Comparison of ENCODE assay signal across 10 mouse cellular contexts in genomic region chr11:32009961-32010662, GRCm38 (mm10). TPM values are rescaled to one million over a fixed set of nuclear protein-coding genes. Genes with fewer than 3 reads are reported as not detected.
DNase-seq lines count a peak whose midpoint lies in the region; ATAC-seq lines count a peak whose summit lies in the region.
"Had no signal": no experiment of that assay in that cellular context is flagged by ENCODE, and none has a peak within 500 bp of the region (broad histone marks: within the 10 kb centered on the region; RNA-seq: fewer than 3 reads in every experiment).

No protein-coding gene starts in this region.

- peaks cover 2% of the 10 kb centered on the region; the same call in 1 of the 2 replicates for H3K9me3 ChIP-seq in heart, embryonic 11.5 days (replicated peaks; ENCODE audit: control insufficient read depth, low read length)
- H3K9me3 ChIP-seq in neural tube, embryonic 11.5 days (ENCODE audit: control insufficient read depth, low read length), result peaks cover 8% of the 10 kb centered on the region; the same call in 1 of the 2 replicates
- H3K9me3 ChIP-seq in intestine, embryonic 16.5 days (ENCODE audit: control insufficient read depth, low read length), result 0 out of 2 replicates have a peak, but pooled peaks cover 4% of the 10 kb centered on the region
- H3K9me3 ChIP-seq in liver, embryonic 12.5 days (replicated peaks), result 0 out of 2 replicates have a peak, but pooled peaks cover 7% of the 10 kb centered on the region
- H3K9me3 ChIP-seq: G1E had no signal

- H3K27ac ChIP-seq in heart, embryonic 11.5 days (ENCODE audit: low read depth, low read length), result no peak overlapping the region
- peak overlapping the region; percentile 63 for H3K27ac ChIP-seq in neural tube, embryonic 11.5 days (ENCODE audit: low read depth, low read length)
- H3K27ac ChIP-seq in intestine, embryonic 16.5 days (ENCODE audit: low read length), result no peak overlapping the region
- no peak overlapping the region for H3K27ac ChIP-seq in liver, embryonic 12.5 days

- H3K4me2 ChIP-seq in heart, embryonic 11.5 days, result no peak overlapping the region
- no peak overlapping the region for H3K4me2 ChIP-seq in neural tube, embryonic 11.5 days (ENCODE audit: low read depth)
- no peak overlapping the region for H3K4me2 ChIP-seq in intestine, embryonic 16.5 days (ENCODE audit: low read depth, low read length)
- no peak overlapping the region for H3K4me2 ChIP-seq in liver, embryonic 12.5 days

- 0 out of 2 replicates have a peak, but pooled peaks have one; percentile 35 for ATAC-seq in heart, embryonic 11.5 days (replicated peaks; ENCODE audit: insufficient number of reproducible peaks, low FRiP score, low TSS enrichment)
- peak; percentile 81 for ATAC-seq in neural tube, embryonic 11.5 days (ENCODE audit: insufficient read depth, low FRiP score, low TSS enrichment)
- ATAC-seq in intestine, embryonic 16.5 days, result no peak; the same call in 1 of the 2 replicates
- ATAC-seq in liver, embryonic 12.5 days, result no peak

- peaks cover 4% of the 10 kb centered on the region; the same call in 1 of the 2 replicates for H3K4me1 ChIP-seq in heart, embryonic 11.5 days (ENCODE audit: control insufficient read depth, insufficient read depth, low read length)
- H3K4me1 ChIP-seq in neural tube, embryonic 11.5 days (ENCODE audit: control insufficient read depth, insufficient read depth, low read length), result peaks cover 17% of the 10 kb centered on the region
- no peaks in the 10 kb centered on the region for H3K4me1 ChIP-seq in intestine, embryonic 16.5 days (ENCODE audit: control insufficient read depth, insufficient read depth, low read length)
- 0 out of 2 replicates have a peak, but pooled peaks cover 3% of the 10 kb centered on the region for H3K4me1 ChIP-seq in liver, embryonic 12.5 days

- H3K36me3 ChIP-seq in heart, embryonic 11.5 days (ENCODE audit: control insufficient read depth, insufficient read depth, low read length), result no peaks in the 10 kb centered on the region; the same call in 1 of the 2 replicates
- H3K36me3 ChIP-seq in neural tube, embryonic 11.5 days (ENCODE audit: control insufficient read depth, insufficient read depth, low read length), result peaks cover 2% of the 10 kb centered on the region
- H3K36me3 ChIP-seq in intestine, embryonic 16.5 days (ENCODE audit: control insufficient read depth, insufficient read depth, low read length), result no peaks in the 10 kb centered on the region
- H3K36me3 ChIP-seq in liver, embryonic 12.5 days, result no peaks in the 10 kb centered on the region
- H3K36me3 ChIP-seq: G1E had no signal

- WGBS in heart, embryonic 11.5 days (ENCODE audit: insufficient replicate concordance), result 28% methylated on average over 13 of the region's 13 CpGs
- WGBS in neural tube, embryonic 11.5 days, result 8% methylated on average over 13 of the region's 13 CpGs
- WGBS in intestine, embryonic 16.5 days, result 30% methylated on average over 13 of the region's 13 CpGs
- 47% methylated on average over 13 of the region's 13 CpGs for WGBS in liver, embryonic 12.5 days (ENCODE audit: insufficient replicate concordance)

- DNase-seq in heart, adult 18-20 months, result no peak
- DNase-seq in CD8-positive naive resting alpha-beta T cell, adult 2 months (ENCODE audit: low read depth in 2 of 2, low spot score in 2 of 2), result peak; percentile 38 to 57
- DNase-seq in embryo, embryonic 11 days, result peak; percentile 73
- DNase-seq in induced T-regulatory cell, adult 2 months (ENCODE audit: low read depth), result peak; percentile 71
- DNase-seq in neural tube, embryonic 11.5 days (ENCODE audit: low spot score), result peak; percentile 76

- no peak overlapping the region for H3K4me3 ChIP-seq in heart, embryonic 11.5 days (ENCODE audit: low read depth, low read length)
- H3K4me3 ChIP-seq in neural tube, embryonic 11.5 days (ENCODE audit: low read depth, low read length), result no peak overlapping the region
- no peak overlapping the region for H3K4me3 ChIP-seq in intestine, embryonic 16.5 days (ENCODE audit: low read length)
- no peak overlapping the region for H3K4me3 ChIP-seq in liver, embryonic 12.5 days

- no peak overlapping the region for H3K9ac ChIP-seq in heart, embryonic 11.5 days (ENCODE audit: low read depth, low read length)
- 0 out of 2 replicates have a peak overlapping the region, but pooled peaks have one; percentile 2 for H3K9ac ChIP-seq in neural tube, embryonic 11.5 days (ENCODE audit: low read length)
- no peak overlapping the region for H3K9ac ChIP-seq in intestine, embryonic 16.5 days (ENCODE audit: low read depth, low read length)
- no peak overlapping the region for H3K9ac ChIP-seq in liver, embryonic 12.5 days

- no peaks in the 10 kb centered on the region for H3K27me3 ChIP-seq in heart, embryonic 11.5 days (ENCODE audit: control insufficient read depth, insufficient read depth, low read length)
- no peaks in the 10 kb centered on the region for H3K27me3 ChIP-seq in neural tube, embryonic 11.5 days (ENCODE audit: control insufficient read depth, insufficient read depth, low read length)
- H3K27me3 ChIP-seq in intestine, embryonic 16.5 days (replicated peaks; ENCODE audit: control insufficient read depth, insufficient read depth, low read length), result no peaks in the 10 kb centered on the region
- no peaks in the 10 kb centered on the region for H3K27me3 ChIP-seq in liver, embryonic 12.5 days (replicated peaks)

RNA-seq across cellular contexts. Expression of gene Nsg2, which starts 9.8 kb away (rescaled TPM):
- 0.82 and 0.87 TPM in 2 replicates for polyA plus RNA-seq in heart, embryonic 11.5 days (2014; fragmentation: Nextera tagmentation; extraction: Ambion mirVana)
- 1 to 10 TPM in 1 of 2 experiments, under 1 TPM in 1; 0.69 to 1.4 TPM for total RNA-seq in heart, adult 18-20 months (2021)
- polyA plus RNA-seq in neural tube, embryonic 11.5 days (2014; fragmentation: Nextera tagmentation; extraction: Ambion mirVana), result 35.2 and 39.2 TPM in 2 replicates
- polyA plus RNA-seq in intestine, embryonic 16.5 days (2015; fragmentation: Nextera tagmentation; extraction: Ambion mirVana), result 9.3 and 9.9 TPM in 2 replicates
- 0.11 and 0.17 TPM in 2 replicates for polyA plus RNA-seq in liver, embryonic 12.5 days (2016; fragmentation: Nextera tagmentation; extraction: Ambion mirVana)
- polyA plus RNA-seq: G1E had no signal

RNA-seq across cellular contexts. Expression of gene 4930524B15Rik, which starts 44.7 kb away (rescaled TPM):
- polyA plus RNA-seq in heart, embryonic 11.5 days (2014; fragmentation: Nextera tagmentation; extraction: Ambion mirVana), result 0.26 TPM in 1 of 2 replicates, not detected in the other
- not detected for total RNA-seq in heart, adult 18-20 months (2021)
- 0.27 TPM in 1 of 2 replicates, not detected in the other for polyA plus RNA-seq in neural tube, embryonic 11.5 days (2014; fragmentation: Nextera tagmentation; extraction: Ambion mirVana)
- polyA plus RNA-seq in intestine, embryonic 16.5 days (2015; fragmentation: Nextera tagmentation; extraction: Ambion mirVana), result not detected in 2 replicates
- polyA plus RNA-seq in liver, embryonic 12.5 days (2016; fragmentation: Nextera tagmentation; extraction: Ambion mirVana), result not detected in 2 replicates
- total RNA-seq: G1E had no signal
- polyA plus RNA-seq: G1E; liver, embryonic 16.5 days had no signal

Comparison
In these comparisons a context has a peak if more than half of its experiments do, and no peak if none do; other contexts are left out.
1. ATAC-seq: peak in heart, embryonic 11.5 days (single experiment) and neural tube, embryonic 11.5 days (single experiment); none in intestine, embryonic 16.5 days (single experiment) and liver, embryonic 12.5 days (single experiment).
2. DNase-seq: peak in CD8-positive naive resting alpha-beta T cell, adult 2 months (2 of 2), embryo, embryonic 11 days (single experiment), induced T-regulatory cell, adult 2 months (single experiment) and neural tube, embryonic 11.5 days (single experiment); none in heart, adult 18-20 months (0 of 2).